Mouse (Mus musculus): ENCODE measurements around the gene Mpg. TPM values are rescaled to one million over a fixed set of nuclear protein-coding genes. Genes with fewer than 3 reads are reported as not detected.

Gene Mpg
- polyA plus RNA-seq, 1 experiment from 2014 or later, result 19.2 TPM

DNA sequence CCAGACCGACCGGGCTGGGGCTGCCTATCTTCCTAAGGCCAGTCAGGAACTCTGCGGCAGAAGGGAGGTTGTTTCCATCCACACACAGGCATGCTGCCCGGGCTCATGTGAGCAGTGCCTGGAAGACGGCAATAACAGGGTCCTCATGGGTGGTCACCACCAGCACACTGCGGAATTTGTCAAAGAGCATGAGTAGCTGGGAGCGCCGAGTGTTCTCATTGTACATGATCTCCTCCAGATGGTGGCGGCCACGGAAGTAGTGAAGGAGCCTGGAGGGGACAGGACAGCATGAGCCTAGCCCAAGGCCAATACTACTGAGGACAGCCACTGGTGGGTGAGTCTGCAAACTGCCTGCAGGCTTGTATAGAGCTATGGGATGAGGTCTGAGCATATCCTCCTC lies 6.5 kb downstream of the Mpg start:
- Histone ChIP-seq H3K9ac (ENCODE audit: low read depth, low read length) (no peak overlapping the region), H3K36me3 (ENCODE audit: control insufficient read depth, insufficient read depth) (peaks cover 48% of the 10 kb centered on the region), H3K9me3 (ENCODE audit: control insufficient read depth) (no peaks in the 10 kb centered on the region), H3K27me3 (replicated peaks; ENCODE audit: control insufficient read depth, insufficient read depth, low read length) (no peaks in the 10 kb centered on the region), H3K27ac (ENCODE audit: low read depth, low read length) (no peak overlapping the region), H3K4me1 (replicated peaks; ENCODE audit: control insufficient read depth, insufficient read depth, low read length) (no peaks in the 10 kb centered on the region), H3K4me3 (ENCODE audit: low read depth, low read length) (no peak overlapping the region), H3K4me2 (replicated peaks; ENCODE audit: low read depth) (no peak overlapping the region)
- ATAC-seq, result no peak
- TF ChIP-seq CTCF (IDR thresholded peaks at IDR 0.05; ENCODE audit: low read depth), result no peak
- WGBS, result 70% methylated on average over 10 of the region's 10 CpGs

DNA sequence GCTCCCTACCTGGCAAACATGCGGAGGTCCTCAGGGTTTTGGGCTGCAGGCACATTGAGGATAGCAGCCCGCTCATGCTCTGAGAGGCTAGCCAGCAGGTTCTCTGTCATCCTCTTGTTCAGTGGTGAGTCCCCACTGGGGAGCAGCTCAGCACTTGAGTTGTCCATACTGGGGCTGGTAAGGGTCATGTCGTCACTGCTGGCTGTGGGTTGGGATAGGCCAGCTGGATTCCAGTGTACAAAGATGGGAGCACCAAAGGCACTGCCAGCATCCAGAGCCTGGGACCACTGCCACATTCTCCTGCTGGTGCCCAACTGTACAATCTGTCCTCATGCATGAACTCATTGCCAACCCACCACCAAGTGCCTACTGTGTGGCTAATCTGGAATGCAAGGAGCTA lies 7.6 kb downstream of the Mpg start:
- Histone ChIP-seq H3K27ac (ENCODE audit: low read depth, low read length) (no peak overlapping the region), H3K27me3 (replicated peaks; ENCODE audit: control insufficient read depth, insufficient read depth, low read length) (no peaks in the 10 kb centered on the region), H3K4me1 (replicated peaks; ENCODE audit: control insufficient read depth, insufficient read depth, low read length) (no peaks in the 10 kb centered on the region), H3K4me2 (replicated peaks; ENCODE audit: low read depth) (no peak overlapping the region), H3K4me3 (ENCODE audit: low read depth, low read length) (no peak overlapping the region), H3K9ac (ENCODE audit: low read depth, low read length) (no peak overlapping the region), H3K36me3 (ENCODE audit: control insufficient read depth, insufficient read depth) (peaks cover 51% of the 10 kb centered on the region), H3K9me3 (ENCODE audit: control insufficient read depth) (no peaks in the 10 kb centered on the region)
- no peak for TF ChIP-seq CTCF (IDR thresholded peaks at IDR 0.05; ENCODE audit: low read depth)
- ATAC-seq, result no peak
- WGBS, result 95% methylated on average over 3 of the region's 3 CpGs

DNA sequence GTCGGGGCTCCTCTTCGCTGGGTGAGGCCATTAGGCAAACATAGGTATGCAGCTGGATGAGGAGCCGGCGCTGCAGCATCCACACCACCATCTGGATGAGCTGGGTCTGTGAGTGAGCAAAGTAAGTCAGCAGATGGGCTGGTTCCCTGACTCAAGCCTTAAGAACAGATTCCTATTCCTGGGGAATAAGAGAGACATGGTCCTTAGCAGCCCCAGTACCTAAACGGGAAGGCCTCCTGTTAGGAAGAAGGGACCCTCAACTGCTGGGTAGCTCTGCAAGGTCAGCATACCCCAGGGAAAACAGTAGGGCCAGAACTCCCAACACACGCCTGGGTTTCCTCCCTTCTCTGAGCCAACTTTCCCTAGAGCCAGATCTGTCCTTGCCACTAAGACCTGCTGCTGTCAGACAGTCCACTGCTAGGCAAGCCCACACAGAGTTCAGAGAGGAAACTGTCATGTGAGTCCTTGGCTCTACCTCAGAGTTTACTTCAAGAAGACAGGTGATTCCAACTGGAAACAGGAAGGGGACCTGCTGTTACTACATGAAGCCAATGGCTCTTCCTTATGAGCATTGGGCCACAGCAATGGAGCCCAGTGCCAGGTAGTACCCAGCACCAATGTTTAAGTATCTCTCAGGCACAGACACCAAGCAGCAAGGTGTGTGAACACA lies 8.6 kb downstream of the Mpg start:
- ATAC-seq, result no peak
- H3K9me3 ChIP-seq (ENCODE audit: control insufficient read depth), result no peaks in the 10 kb centered on the region
- WGBS, result 85% methylated on average over 6 of the region's 6 CpGs
- H3K9ac ChIP-seq (ENCODE audit: low read depth, low read length), result no peak overlapping the region
- no peak overlapping the region for H3K4me2 ChIP-seq (replicated peaks; ENCODE audit: low read depth)
- no peak for TF ChIP-seq CTCF (IDR thresholded peaks at IDR 0.05; ENCODE audit: low read depth)
- no peak overlapping the region for H3K27ac ChIP-seq (ENCODE audit: low read depth, low read length)
- H3K4me1 ChIP-seq (replicated peaks; ENCODE audit: control insufficient read depth, insufficient read depth, low read length), result no peaks in the 10 kb centered on the region
- no peaks in the 10 kb centered on the region for H3K27me3 ChIP-seq (replicated peaks; ENCODE audit: control insufficient read depth, insufficient read depth, low read length)
- H3K4me3 ChIP-seq (ENCODE audit: low read depth, low read length), result no peak overlapping the region
- peaks cover 52% of the 10 kb centered on the region for H3K36me3 ChIP-seq (ENCODE audit: control insufficient read depth, insufficient read depth)

DNA sequence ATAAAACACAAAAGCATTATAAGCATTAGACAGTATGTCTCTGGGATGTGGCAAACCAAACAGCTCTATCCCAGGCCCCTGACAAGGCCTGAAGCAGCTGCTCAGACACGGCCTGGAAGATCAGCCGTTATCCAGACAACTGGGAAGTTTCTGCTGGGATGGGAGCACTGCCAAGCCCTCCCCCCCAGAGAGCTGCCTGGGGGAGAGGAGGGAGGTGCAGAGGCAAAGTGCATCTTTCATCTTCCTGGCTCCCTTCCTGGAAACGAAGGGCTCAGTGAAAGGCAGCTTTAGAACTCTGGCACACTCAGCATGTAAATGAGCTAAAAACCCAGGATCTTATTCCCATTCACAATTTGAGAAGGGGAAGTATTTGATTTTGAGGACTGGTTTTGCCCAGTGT lies 9.3 kb downstream of the Mpg start:
- no peaks in the 10 kb centered on the region for H3K27me3 ChIP-seq (replicated peaks; ENCODE audit: control insufficient read depth, insufficient read depth, low read length)
- no peaks in the 10 kb centered on the region for H3K4me1 ChIP-seq (replicated peaks; ENCODE audit: control insufficient read depth, insufficient read depth, low read length)
- H3K9ac ChIP-seq (ENCODE audit: low read depth, low read length), result no peak overlapping the region
- ATAC-seq, result no peak
- no peak for TF ChIP-seq CTCF (IDR thresholded peaks at IDR 0.05; ENCODE audit: low read depth)
- WGBS, result 32% methylated on average over 3 of the region's 3 CpGs
- H3K4me2 ChIP-seq (replicated peaks; ENCODE audit: low read depth), result no peak overlapping the region
- H3K9me3 ChIP-seq (ENCODE audit: control insufficient read depth), result no peaks in the 10 kb centered on the region
- no peak overlapping the region for H3K4me3 ChIP-seq (ENCODE audit: low read depth, low read length)
- H3K36me3 ChIP-seq (ENCODE audit: control insufficient read depth, insufficient read depth), result peaks cover 49% of the 10 kb centered on the region
- no peak overlapping the region for H3K27ac ChIP-seq (ENCODE audit: low read depth, low read length)

DNA sequence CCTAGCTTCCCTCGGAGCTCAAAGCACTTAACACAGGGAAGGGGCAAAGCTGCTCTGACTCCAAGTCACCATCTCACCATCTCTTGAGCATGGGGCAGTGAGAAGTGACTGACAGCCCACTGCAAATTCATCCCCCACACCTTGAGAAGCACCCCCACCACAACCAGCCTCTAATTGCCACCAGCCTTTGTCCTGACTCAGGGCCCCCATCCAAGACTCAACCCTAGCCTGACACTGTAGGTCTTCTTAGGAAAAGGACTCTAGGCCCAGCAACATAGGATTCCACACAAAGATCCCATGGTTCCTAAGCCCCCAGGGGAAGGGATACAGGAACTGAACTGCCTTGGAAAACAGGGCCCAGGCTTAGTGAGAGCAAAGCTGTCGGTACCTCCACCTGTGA lies 9.8 kb downstream of the Mpg start:
- no peaks in the 10 kb centered on the region for H3K27me3 ChIP-seq (replicated peaks; ENCODE audit: control insufficient read depth, insufficient read depth, low read length)
- TF ChIP-seq CTCF (IDR thresholded peaks at IDR 0.05; ENCODE audit: low read depth), result no peak
- no peak overlapping the region for H3K27ac ChIP-seq (ENCODE audit: low read depth, low read length)
- 0 out of 2 replicates have a peak, but pooled peaks cover 2% of the 10 kb centered on the region for H3K4me1 ChIP-seq (replicated peaks; ENCODE audit: control insufficient read depth, insufficient read depth, low read length)
- H3K36me3 ChIP-seq (ENCODE audit: control insufficient read depth, insufficient read depth), result peaks cover 49% of the 10 kb centered on the region
- H3K9ac ChIP-seq (ENCODE audit: low read depth, low read length), result no peak overlapping the region
- H3K9me3 ChIP-seq (ENCODE audit: control insufficient read depth), result no peaks in the 10 kb centered on the region
- H3K4me2 ChIP-seq (replicated peaks; ENCODE audit: low read depth), result no peak overlapping the region
- ATAC-seq, result no peak
- H3K4me3 ChIP-seq (ENCODE audit: low read depth, low read length), result no peak overlapping the region
- 65% methylated on average over 2 of the region's 2 CpGs for WGBS

DNA sequence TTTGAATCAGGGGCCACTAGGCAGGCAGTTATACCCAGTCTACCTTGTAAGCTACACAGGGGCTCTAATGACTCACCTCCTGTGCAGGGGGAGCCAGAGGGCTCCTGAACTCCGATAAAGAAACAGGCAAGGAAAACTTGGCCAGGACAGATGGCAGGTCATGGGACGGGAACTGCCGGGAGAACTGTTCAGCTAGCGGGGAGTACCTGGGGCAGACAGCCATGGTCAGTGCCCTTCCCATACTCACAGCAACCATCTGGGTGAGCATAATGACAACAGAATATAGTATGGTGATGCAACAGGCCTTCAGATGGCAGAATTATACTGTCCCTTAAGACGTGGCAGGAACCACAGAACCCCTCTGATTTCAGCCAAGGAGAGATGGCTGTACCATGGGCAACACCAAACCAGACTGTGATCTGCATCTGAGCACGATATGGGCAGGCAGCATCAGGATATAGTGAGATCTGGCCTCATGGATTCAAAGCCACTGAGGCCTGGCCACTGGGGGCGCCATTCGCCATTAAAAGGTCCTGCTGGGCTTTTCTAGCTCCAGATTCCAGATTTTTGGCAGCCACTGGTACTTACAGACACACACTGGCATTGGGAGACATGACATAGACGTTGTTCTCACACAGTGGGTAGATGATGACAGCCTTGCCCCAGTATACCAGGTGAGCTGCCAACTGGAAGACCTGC lies 10.6 kb downstream of the Mpg start:
- H3K36me3 ChIP-seq (ENCODE audit: control insufficient read depth, insufficient read depth), result peaks cover 44% of the 10 kb centered on the region

More for the DNA sequence above, 10.6 kb downstream of the Mpg start:
- no peak overlapping the region for H3K27ac ChIP-seq (ENCODE audit: low read depth, low read length)
- ATAC-seq, result no peak
- no peak overlapping the region for H3K4me3 ChIP-seq (ENCODE audit: low read depth, low read length)
- H3K9ac ChIP-seq (ENCODE audit: low read depth, low read length), result no peak overlapping the region
- WGBS, result 70% methylated on average over 9 of the region's 9 CpGs
- no peak overlapping the region for H3K4me2 ChIP-seq (replicated peaks; ENCODE audit: low read depth)
- 0 out of 2 replicates have a peak, but pooled peaks cover 2% of the 10 kb centered on the region for H3K4me1 ChIP-seq (replicated peaks; ENCODE audit: control insufficient read depth, insufficient read depth, low read length)
- TF ChIP-seq CTCF (IDR thresholded peaks at IDR 0.05; ENCODE audit: low read depth), result peak; percentile 80
- H3K27me3 ChIP-seq (replicated peaks; ENCODE audit: control insufficient read depth, insufficient read depth, low read length), result no peaks in the 10 kb centered on the region
- no peaks in the 10 kb centered on the region for H3K9me3 ChIP-seq (ENCODE audit: control insufficient read depth)

All from intestine, postnatal 0 days (tissue).